Mouse (Mus musculus): ENCODE data around the gene Saysd1. TPM values are rescaled to one million over a fixed set of nuclear protein-coding genes. Genes with fewer than 3 reads are reported as not detected.
A peak's percentile ranks its signal among the peaks of the same experiment; 100 is the strongest.

Gene Saysd1
- polyA plus RNA-seq, 1 experiment from 2014 or later, result 12.7 TPM

DNA sequence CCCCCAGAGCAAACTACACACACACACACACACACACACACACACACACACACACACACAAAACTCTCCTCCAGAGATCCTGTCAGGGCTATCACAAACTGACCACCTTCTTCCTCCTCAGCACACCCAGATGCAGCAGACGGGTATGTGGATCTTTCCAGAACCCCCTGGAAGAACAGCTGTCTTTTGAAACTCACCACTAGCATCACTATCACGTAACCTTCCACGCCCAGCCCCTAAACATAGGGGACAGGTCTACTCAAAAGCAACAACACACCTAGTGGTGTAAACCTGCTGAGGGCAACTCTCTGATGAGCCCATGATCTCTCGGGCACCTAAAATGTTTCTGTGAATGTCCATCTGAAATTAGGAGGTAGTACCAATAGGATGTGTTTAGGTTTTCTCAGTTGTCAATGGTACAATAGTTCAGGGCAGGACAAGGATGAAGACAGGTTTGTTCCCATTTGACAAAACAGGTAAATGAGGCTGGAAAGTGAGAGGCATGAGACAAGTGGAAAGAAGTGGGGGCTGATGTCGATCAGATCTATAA is 41.5 kb upstream of the Saysd1 start:
- 42% methylated on average over 5 of the region's 5 CpGs for WGBS
- peak overlapping the region; percentile 98 for H3K4me2 ChIP-seq
- no peaks in the 10 kb centered on the region for H3K9me3 ChIP-seq (ENCODE audit: low read depth, low read length)
- H3K4me1 ChIP-seq (ENCODE audit: insufficient read depth), result peaks cover 25% of the 10 kb centered on the region
- H3K4me3 ChIP-seq (ENCODE audit: low read depth, low read length), result peak overlapping the region; percentile 60
- no peak for DNase-seq
- no peak overlapping the region for H3K27ac ChIP-seq (ENCODE audit: low read depth)
- no peak for ATAC-seq (ENCODE audit: insufficient read depth)
- 0 out of 2 replicates have a peak overlapping the region, but pooled peaks have one; percentile 64 for H3K9ac ChIP-seq
- H3K27me3 ChIP-seq (ENCODE audit: insufficient read depth, low read length), result no peaks in the 10 kb centered on the region
- TF ChIP-seq CTCF (IDR thresholded peaks at IDR 0.05; ENCODE audit: low read depth), result no peak
- H3K36me3 ChIP-seq (ENCODE audit: insufficient read depth), result no peaks in the 10 kb centered on the region

DNA sequence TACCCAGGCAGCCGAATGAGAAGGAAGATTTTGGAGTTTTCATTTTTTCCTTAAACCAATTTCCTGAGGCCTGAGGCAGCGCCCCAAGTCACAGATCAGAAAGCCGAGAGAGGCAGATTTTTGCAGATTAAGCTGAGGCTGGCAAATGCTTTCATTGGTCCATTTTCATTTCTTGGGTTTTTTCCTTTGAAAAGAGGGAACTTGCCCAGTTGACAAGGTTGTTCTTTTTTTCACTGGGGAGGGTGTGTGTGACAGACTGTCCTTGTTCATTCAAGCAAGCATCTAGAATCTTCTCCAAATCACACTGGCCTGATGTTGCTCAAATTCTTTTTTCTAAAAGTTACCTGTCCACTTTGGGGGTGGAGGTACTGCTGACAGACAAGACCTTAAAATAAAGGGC is 40.7 kb upstream of the Saysd1 start:
- Histone ChIP-seq H3K27ac (ENCODE audit: low read depth) (no peak overlapping the region), H3K4me1 (ENCODE audit: insufficient read depth) (peaks cover 27% of the 10 kb centered on the region), H3K27me3 (ENCODE audit: insufficient read depth, low read length) (no peaks in the 10 kb centered on the region), H3K9ac (no peak overlapping the region), H3K4me3 (ENCODE audit: low read depth, low read length) (peak overlapping the region; percentile 60), H3K9me3 (ENCODE audit: low read depth, low read length) (no peaks in the 10 kb centered on the region), H3K4me2 (peak overlapping the region; percentile 98), H3K36me3 (ENCODE audit: insufficient read depth) (no peaks in the 10 kb centered on the region)
- TF ChIP-seq CTCF (IDR thresholded peaks at IDR 0.05; ENCODE audit: low read depth), result no peak
- 20% methylated on average over 3 of the region's 3 CpGs for WGBS
- no peak for DNase-seq
- ATAC-seq (ENCODE audit: insufficient read depth), result no peak

DNA sequence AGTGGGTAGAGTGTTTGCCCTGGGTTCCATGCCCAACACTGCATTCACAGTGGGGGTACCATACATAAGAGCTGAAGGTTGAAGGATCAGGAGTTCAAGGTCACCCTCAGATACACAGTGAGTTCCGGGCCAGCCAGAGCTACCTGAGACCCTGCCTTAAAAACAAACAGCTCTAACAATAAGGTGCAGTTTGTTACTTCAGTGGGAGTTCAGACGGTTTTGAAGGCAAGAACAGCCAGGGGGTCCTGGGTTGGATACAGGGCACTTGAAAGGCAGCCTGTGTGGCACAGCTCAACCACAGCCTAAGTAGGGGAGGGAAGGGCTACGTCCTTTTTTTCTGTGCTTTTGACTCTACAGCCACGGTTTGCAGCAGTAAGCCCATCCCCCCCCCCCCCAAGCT is 40.3 kb upstream of the Saysd1 start:
- 18% methylated on average over 4 of the region's 4 CpGs for WGBS
- no peak for DNase-seq
- Histone ChIP-seq H3K27me3 (ENCODE audit: insufficient read depth, low read length) (no peaks in the 10 kb centered on the region), H3K4me2 (peak overlapping the region; percentile 98), H3K4me1 (ENCODE audit: insufficient read depth) (peaks cover 32% of the 10 kb centered on the region), H3K27ac (ENCODE audit: low read depth) (no peak overlapping the region), H3K4me3 (ENCODE audit: low read depth, low read length) (0 out of 2 replicates have a peak overlapping the region, but pooled peaks have one; percentile 2), H3K9ac (0 out of 2 replicates have a peak overlapping the region, but pooled peaks have one; percentile 15), H3K9me3 (ENCODE audit: low read depth, low read length) (no peaks in the 10 kb centered on the region), H3K36me3 (ENCODE audit: insufficient read depth) (no peaks in the 10 kb centered on the region)
- TF ChIP-seq CTCF (IDR thresholded peaks at IDR 0.05; ENCODE audit: low read depth), result no peak
- ATAC-seq (ENCODE audit: insufficient read depth), result no peak

DNA sequence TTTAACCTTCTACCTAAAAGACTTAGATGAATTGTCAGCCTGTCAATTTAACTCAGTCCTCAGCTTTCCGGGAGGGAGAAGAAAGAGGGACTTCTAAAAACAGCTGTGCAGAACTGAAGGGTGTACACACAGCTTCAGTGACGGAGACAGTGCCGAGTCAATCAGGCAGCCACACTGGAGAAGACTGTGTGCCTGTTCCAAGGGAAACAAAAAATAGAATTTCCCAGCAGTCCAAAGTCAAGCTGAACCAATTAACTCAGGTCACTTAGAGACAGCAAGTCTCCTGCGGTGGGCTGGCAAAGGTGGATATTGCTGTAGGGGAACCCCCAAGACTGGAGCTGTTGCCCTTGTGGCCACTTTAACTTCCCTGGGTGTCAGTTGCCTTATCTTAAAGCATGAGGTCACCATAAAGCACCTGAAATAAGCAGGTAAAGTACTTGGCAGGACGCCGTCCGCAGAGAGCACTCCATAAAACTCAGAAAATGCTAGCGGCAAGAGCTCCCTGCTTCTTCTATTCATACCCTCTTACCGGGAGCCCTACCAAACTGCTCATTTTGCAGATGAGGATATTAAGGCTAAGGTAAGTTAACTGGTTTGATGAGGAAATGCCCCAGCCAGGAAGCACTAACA is 39.3 kb upstream of the Saysd1 start:
- H3K4me3 ChIP-seq (ENCODE audit: low read depth, low read length), result no peak overlapping the region

DNA sequence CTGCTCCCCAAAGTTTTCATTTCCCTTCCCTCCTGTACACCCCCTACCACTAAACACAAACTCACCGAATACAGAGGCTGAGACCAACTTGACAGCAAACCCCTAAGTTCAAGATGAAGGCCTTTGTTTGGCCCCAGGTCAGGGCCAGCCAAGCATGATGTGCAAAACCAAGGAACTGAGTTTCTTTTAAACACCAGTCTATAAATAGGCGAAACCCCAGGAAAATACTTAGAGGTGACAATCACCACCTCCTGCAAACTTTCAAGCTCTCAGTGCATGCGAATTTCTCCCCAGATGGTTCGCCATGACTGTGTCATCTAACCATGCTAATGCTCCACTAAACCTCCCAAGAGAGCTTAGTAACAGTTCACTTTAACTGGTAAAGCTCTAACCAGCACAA is 37.4 kb upstream of the Saysd1 start:
- Histone ChIP-seq H3K4me3 (ENCODE audit: low read depth, low read length) (no peak overlapping the region), H3K9me3 (ENCODE audit: low read depth, low read length) (no peaks in the 10 kb centered on the region), H3K36me3 (ENCODE audit: insufficient read depth) (no peaks in the 10 kb centered on the region), H3K27me3 (ENCODE audit: insufficient read depth, low read length) (no peaks in the 10 kb centered on the region), H3K4me1 (ENCODE audit: insufficient read depth) (peaks cover 50% of the 10 kb centered on the region), H3K27ac (ENCODE audit: low read depth) (no peak overlapping the region), H3K9ac (no peak overlapping the region), H3K4me2 (no peak overlapping the region)
- ATAC-seq (ENCODE audit: insufficient read depth), result no peak
- no peak for DNase-seq
- TF ChIP-seq CTCF (IDR thresholded peaks at IDR 0.05; ENCODE audit: low read depth), result no peak
- 89% methylated on average over 4 of the region's 4 CpGs for WGBS

More for the DNA sequence above, 39.3 kb upstream of the Saysd1 start:
- DNase-seq (peak; percentile 49), ATAC-seq (ENCODE audit: insufficient read depth) (no peak)
- no peak for TF ChIP-seq CTCF (IDR thresholded peaks at IDR 0.05; ENCODE audit: low read depth)
- Histone ChIP-seq H3K27ac (ENCODE audit: low read depth) (peak overlapping the region; percentile 42; the same call in 1 of the 2 replicates), H3K36me3 (ENCODE audit: insufficient read depth) (no peaks in the 10 kb centered on the region), H3K4me2 (0 out of 2 replicates have a peak overlapping the region, but pooled peaks have one; percentile 1), H3K4me1 (ENCODE audit: insufficient read depth) (peaks cover 42% of the 10 kb centered on the region), H3K9me3 (ENCODE audit: low read depth, low read length) (no peaks in the 10 kb centered on the region), H3K9ac (no peak overlapping the region), H3K27me3 (ENCODE audit: insufficient read depth, low read length) (no peaks in the 10 kb centered on the region)
- 51% methylated on average over 9 of the region's 9 CpGs for WGBS

DNA sequence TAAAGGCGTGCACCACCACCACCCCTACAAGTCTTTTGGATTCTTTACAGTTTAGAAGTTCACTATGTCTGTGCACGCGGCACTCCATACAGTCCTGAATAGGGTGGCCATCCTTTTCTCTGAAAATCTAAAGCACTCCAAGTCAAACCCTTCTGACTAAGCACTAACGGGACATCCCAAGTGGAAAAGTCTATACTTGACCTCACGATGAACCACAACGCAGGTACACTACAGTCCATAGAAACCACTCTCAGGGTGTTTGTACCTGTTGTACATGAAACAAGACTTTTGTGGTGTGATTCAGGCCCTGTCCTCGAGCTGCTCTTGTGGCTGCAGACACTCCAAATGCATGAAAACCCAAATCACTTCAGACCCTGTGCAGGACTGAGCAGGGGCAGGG is 36.8 kb upstream of the Saysd1 start:
- no peaks in the 10 kb centered on the region for H3K36me3 ChIP-seq (ENCODE audit: insufficient read depth)
- no peak overlapping the region for H3K4me2 ChIP-seq
- no peaks in the 10 kb centered on the region for H3K27me3 ChIP-seq (ENCODE audit: insufficient read depth, low read length)
- H3K27ac ChIP-seq (ENCODE audit: low read depth), result no peak overlapping the region
- TF ChIP-seq CTCF (IDR thresholded peaks at IDR 0.05; ENCODE audit: low read depth), result no peak
- H3K4me3 ChIP-seq (ENCODE audit: low read depth, low read length), result no peak overlapping the region
- DNase-seq (no peak), ATAC-seq (ENCODE audit: insufficient read depth) (no peak)
- H3K4me1 ChIP-seq (ENCODE audit: insufficient read depth), result peaks cover 46% of the 10 kb centered on the region
- H3K9ac ChIP-seq, result no peak overlapping the region
- 78% methylated on average over 7 of the region's 7 CpGs for WGBS
- no peaks in the 10 kb centered on the region for H3K9me3 ChIP-seq (ENCODE audit: low read depth, low read length)

DNA sequence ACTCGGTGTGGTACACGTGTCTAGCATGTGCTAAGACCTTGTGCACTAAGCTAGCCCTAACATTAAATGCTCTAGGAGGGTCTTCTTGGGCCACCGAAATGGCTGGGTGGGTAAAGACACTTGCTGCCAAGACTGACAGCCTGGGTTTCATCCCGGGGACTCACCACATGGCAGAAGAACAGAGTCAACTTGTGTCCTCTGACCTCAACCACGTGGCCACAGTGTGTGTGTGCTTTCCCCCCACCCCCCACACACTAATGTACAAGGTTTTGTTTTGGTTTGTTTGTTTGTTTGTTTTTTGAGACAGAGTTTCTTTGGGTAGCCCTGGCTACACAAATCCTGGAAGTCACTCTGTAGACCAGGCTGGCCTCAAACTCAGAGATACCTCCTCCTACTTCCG is 36.4 kb upstream of the Saysd1 start:
- H3K9me3 ChIP-seq (ENCODE audit: low read depth, low read length), result no peaks in the 10 kb centered on the region
- no peak for ATAC-seq (ENCODE audit: insufficient read depth)
- no peak overlapping the region for H3K27ac ChIP-seq (ENCODE audit: low read depth)
- H3K27me3 ChIP-seq (ENCODE audit: insufficient read depth, low read length), result no peaks in the 10 kb centered on the region
- H3K9ac ChIP-seq, result no peak overlapping the region
- H3K4me3 ChIP-seq (ENCODE audit: low read depth, low read length), result no peak overlapping the region
- H3K4me1 ChIP-seq (ENCODE audit: insufficient read depth), result peaks cover 42% of the 10 kb centered on the region
- no peaks in the 10 kb centered on the region for H3K36me3 ChIP-seq (ENCODE audit: insufficient read depth)
- 84% methylated on average over 6 of the region's 6 CpGs for WGBS
- no peak overlapping the region for H3K4me2 ChIP-seq
- DNase-seq, result no peak
- no peak for TF ChIP-seq CTCF (IDR thresholded peaks at IDR 0.05; ENCODE audit: low read depth)
